Mouse (Mus musculus): ENCODE measurements at regions not wholly inside any gene's neighbourhood (a gene's known extent, or its start where the extent isn't known, plus 50 kb on each side); places are given as distances from the start of the nearest gene placed in this dataset.
A peak's percentile ranks its signal among the peaks of the same experiment; 100 is the strongest.

DNA sequence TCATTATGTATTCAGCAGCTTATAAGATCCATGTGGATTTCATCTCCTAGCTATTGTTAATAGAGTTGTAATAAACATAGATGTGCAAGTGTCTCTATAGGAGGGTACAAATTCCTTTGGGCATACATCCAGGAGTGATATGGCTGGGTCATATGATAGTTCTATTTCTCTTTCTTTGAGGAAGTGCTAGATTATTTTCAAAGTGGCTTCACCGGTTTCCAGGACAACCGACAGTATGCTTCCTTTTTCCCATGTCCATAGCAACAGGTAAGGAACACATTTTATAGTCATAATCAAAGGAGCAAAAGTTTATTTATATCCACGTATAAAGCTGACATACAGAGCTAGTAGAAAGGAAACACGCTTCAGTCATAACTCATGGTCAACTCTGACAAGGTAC lies 710.2 kb upstream of the Tenm4 start:
- no peak for DNase-seq (ENCODE audit: low spot score)

DNA sequence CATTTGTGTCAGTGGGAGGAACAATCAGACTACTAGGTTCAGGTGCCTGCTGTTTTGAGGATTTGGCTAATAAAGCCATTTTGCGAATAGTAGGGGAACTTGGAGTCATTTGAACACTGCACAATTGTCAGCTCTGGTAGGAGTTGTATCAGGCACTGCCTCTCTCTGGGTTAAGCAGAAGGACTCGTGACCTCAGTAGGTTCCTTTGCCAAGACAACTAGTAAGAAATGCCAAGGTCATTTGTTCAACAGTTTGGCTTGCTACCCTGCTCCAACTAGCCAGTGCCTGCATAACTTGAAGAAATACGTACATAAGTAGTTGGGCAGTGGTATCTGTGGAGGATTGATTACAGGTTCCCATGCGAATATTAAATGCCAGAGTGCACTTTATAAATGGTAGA lies 705.5 kb upstream of the Tenm4 start:
- no peak for DNase-seq (ENCODE audit: low spot score)

DNA sequence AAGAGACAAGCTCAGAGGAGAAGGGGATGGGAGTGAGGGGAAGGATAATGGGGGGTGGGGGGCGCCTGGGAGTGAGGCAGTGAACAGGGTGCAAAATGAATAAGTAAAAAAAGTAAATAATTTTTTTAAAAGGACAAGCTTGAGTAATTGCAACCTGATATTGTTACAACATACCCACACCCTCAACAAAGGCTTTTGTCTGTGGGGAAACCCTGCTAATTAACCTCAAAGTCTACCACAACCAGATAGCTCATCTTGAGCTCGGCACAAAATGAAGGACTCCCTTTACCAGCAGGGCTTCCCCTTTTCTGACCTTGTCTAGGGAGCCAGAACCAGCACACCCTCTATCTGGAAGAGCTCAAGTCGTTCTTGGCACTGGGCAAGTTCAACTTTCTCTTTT lies 704.0 kb upstream of the Tenm4 start:
- DNase-seq (ENCODE audit: low spot score), result no peak

DNA sequence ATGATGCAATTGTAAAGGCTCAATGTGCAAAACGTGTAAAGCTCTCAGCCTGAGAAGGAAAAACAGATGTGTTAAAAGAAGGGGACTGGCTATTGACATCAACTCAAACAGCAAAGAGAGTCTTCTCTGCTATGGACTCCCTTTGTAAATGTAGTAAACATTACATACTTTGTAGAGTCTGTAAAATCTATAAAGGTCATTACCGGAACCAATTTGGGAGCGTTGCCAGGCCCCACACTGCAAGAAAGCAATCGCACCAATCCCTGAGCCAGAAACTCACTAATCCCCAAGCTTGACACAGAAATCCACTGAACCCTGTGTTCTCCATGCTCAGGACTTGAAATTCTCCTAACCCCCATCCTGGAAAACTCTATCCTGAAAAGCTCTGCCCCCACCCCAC lies 697.2 kb upstream of the Tenm4 start:
- no peak for DNase-seq (ENCODE audit: low spot score)

DNA sequence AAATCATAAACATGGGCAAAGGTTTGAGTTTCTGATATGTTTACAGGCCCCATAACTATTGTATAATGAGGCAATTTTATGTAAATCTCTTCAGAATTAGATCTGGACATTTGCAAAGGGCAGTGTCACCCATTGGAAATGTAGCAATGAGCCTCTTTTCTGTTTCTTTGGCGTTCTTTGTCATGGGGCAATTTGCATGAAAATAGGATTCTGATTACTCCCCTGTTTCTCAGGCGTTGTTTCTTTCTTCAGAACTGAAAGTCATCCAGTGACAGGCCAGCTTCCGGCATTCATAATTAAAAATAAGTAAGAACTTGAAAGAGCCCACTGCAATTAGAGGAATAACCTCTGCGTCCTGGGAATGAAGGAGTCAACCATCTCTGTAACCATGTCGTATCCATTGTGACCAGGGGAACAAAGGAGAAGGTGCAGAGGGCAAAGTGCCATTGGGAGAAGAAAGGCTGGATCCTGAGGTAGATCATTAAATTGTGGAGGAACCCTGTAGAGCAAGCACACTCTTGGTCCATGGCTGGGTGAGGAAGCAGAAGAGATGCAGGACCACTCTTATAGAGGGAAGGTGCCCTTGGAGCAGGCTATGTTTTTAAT lies 690.8 kb upstream of the Tenm4 start:
- peak; percentile 7 for DNase-seq (ENCODE audit: low spot score)

DNA sequence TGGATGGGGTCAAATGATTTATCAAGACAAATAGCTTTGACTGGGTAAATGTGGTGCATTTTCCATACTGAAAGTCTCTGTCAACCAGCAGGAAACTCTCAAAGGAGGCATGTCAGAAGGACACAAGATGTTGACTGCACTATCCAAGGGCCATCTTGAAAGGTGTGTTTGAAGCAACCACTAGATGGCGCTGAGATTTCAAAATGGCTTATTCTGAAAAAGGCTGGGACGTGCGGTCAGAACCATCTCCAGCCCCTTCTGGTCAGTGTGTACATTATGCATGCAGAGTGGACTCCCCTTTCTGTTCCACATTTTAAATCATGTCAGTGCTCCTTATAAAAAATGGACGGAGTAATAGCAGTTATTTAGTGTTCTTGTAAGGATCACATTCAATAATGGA lies 681.4 kb upstream of the Tenm4 start:
- DNase-seq (ENCODE audit: low spot score), result peak; percentile 89

DNA sequence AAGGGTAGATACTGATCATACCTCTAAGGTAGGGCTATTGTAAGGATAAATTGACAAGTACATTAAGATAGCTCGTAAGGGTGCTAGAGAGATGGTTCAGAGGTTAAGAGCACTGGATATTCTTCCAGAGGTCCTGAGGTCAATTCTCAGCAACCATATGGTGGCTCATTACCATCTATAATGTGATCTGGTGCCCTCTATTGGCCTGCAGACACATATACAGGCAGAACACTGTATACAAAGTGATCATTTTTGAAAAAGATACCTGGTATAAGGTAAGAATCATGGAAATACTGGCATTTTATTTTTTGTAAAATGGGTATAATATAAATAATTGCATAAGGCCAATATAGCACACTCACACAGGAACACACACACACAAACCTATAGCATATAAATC lies 676.3 kb upstream of the Tenm4 start:
- DNase-seq (ENCODE audit: low spot score), result no peak

DNA sequence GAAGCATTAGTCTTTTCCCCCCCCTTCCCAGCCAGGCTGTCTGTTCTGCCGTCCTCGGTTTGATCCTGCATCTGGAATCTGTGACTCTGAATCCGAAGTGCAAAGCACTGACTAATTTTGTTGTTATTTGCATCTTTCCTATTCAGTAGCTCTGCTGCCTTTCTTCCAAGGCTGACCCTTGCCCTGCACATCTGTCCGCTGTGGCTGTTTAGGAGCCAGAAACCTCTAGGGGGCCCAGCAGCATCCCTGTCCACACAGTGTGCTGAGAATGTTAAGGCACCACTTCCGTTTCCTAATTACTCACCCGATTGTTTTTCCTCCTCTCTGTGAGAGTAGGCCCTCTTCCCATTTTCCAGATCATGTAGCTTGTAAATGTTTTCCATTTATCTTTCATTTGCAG lies 668.1 kb upstream of the Tenm4 start:
- peak; percentile 72 for DNase-seq (ENCODE audit: low spot score)

DNA sequence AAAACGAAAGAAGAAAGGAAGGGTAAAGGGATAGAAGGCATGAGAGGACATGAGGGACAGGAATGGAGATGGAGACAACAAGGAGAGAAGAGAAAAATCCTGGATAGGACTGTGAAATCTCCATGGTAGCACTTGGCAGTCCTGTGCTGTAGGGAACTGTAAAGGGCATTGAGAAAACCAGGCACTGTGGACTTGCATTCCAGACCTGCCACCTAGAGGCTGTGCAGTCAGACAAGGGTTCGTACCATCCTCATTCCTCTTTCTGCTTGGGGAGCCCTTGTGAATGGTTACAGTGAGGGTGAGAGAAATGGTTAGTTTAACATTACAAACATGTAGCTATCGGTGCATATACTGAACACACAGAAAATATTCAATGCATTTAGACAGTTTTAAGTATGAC lies 623.8 kb upstream of the Tenm4 start:
- peak; percentile 15 for DNase-seq (ENCODE audit: low spot score)

DNA sequence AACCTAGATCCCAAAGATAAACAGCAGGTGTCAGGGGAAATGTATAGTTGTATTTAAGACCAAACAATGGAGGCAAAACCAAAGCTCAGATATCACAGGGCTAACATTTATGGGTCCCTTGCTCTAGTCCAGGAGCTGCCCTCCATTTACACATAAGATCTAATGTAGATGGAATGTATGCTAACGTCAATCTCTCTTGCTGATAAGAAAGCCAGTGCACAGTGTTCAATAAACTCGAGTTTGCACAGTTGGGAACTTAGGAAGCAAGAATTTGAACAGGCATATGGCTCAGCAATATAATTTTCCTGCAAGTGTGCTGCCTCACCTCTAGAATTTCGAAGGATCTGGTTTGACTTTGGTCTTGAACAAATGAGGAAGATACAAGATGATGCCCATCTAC lies 620.9 kb upstream of the Tenm4 start:
- no peak for DNase-seq (ENCODE audit: low spot score)

DNA sequence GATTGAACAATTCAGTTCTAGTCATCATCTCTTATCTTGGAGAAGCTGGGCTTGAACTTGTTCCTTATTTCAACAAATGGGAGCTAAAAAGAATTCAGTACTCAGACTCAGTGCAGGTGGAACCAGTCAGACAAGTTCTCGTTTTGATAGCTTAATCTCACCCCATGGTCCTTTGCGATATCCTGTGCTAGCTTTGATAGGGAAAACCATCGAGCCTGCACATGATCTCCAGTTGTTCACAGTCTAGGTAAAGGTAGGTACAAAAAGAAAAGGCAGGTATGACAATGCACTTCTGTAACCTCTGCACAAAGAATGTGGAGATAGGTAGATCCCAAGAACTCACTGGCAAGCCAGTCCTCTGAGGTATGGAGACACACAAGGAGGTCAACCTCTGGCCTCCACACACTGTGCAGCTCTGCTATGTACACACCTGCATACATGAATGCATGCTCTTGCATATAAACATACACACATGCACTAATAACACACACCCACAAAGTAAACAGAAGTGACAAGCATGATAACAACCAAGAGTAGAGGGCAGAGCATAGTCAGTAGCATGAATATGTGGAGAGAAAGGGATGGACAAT lies 619.2 kb upstream of the Tenm4 start:
- DNase-seq (ENCODE audit: low spot score), result no peak

DNA sequence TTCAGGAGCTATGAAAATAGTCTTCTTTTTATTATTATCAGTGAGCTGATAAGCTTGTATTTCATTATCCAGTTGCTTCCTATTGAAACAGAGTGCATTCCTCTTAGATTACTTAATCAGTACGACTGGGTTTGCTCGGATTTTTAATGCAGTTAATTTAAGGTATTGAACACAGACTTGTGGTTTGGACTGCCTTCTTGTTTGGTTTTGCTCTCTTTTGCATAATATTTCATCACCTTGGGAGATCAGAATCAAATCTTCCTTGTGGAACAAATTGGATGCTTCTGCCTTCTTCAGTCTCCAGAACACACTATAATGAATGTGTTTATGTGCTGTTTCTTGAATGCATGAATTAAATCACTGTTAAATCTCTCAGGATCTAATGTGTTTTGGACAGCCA lies 612.5 kb upstream of the Tenm4 start:
- DNase-seq (ENCODE audit: low spot score), result no peak

DNA sequence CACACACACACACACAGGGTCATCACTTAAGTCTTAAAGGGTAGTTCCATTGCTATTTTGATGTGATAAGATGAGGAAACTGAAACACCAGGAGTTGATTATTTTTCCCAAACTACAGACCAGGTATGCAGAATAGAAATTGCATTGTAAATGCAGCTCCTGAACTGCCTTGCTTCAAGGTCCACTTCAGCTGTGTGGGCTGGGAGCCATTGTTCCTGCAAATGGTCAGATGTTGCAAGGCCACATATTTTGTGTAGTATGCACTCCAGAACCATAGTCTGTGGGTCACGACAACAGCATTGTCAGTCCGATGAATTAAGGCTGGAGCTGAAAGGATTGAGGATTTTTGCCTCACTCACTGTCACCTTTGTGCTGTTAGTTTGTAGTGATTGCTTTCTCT lies 592.4 kb upstream of the Tenm4 start:
- no peak for DNase-seq (ENCODE audit: low spot score)

DNA sequence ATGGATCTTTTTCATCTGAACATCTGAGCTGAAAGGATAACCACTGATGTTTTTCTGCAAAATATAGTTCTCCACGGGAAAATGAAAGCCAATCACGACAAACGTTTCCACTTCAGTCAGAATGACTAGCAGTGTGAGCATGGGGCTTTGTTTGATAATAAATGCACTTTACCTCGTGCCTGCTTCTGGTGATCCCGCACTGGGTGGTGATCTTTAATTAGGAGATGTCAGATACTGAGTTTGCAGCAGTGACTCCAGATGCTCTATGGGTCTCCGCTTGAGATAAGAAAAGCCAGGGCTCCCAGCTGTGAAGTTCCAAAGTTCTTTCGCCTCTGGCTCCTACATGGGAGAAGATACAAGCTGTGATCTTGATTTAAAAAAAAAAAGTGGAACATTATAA lies 589.7 kb upstream of the Tenm4 start:
- DNase-seq (ENCODE audit: low spot score), result no peak

DNA sequence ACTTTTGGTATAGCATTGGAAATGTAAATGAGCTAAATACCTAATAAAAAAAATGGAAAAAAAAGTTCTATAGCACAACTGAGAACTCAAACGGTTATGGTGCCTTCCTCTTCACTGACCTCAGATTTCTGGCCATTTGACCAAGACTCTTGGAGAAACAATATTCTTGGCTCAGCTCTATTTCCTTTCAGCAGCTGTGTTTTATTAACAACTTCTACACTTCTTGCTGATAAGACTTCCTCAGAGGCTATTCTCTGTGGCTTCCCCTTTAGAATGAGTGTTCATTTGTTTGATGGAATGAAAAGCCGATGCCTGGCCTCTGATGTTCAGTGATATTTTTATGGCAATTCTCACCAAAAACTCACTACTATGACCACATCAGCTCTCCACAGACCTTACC lies 572.7 kb upstream of the Tenm4 start:
- no peak for DNase-seq (ENCODE audit: low spot score)

DNA sequence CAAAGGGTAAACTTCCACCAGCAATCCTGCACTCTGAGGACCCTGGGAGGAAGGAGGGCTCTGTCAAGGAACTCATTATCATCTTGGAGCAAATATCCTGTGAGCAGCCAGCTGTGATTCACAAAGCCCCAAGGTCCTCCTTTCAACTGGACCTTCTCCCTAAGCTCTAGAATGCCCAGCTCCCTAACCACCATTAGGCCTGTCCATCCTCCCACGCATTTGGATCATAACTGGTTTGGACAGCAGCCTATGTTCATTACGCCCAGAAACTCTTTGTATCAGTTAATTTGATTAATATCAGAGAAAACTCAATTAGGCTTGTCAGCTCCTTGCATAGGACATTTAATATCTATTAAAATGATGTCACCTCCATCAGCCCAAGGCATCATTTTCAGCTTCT lies 557.3 kb upstream of the Tenm4 start:
- DNase-seq (ENCODE audit: low spot score), result no peak

DNA sequence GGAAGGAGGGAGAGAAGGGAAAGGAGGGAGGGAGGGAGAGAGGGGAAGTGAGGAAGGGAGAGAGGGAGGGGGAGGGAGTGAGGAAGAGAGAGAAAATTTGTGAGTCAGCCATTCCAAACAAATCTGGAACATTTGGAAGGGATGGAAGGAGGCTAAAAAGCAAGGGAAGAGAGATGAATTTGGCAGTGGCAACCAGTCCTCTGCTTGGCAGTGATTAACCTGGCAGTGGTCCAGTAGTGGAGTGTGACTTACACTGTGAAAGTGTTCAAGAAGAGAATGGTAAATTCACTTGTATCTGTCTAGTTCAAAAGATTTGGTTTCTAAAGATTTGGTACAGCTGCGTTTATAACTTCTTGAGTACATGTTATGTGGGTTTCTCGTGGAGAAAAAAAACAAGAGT lies 553.7 kb upstream of the Tenm4 start:
- DNase-seq (ENCODE audit: low spot score), result no peak

DNA sequence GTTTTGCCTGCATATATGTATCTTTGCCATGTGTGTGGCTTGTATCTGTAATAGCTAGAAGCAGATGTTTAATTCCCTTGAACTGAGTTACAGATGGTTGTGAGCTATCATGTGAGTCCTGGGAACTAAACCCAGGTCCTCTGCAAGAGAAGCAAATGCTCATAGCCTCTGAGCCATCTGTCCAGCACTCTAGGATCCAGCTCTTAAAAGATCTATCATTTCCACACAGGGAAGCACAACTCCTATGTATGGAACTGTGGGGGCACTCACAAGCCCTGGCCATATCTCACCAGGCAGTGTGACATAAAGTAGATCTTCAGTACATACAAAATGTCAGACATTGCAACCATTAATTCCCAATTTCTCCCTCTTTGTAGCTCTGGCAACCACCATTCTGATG lies 552.9 kb upstream of the Tenm4 start:
- no peak for DNase-seq (ENCODE audit: low spot score)

DNA sequence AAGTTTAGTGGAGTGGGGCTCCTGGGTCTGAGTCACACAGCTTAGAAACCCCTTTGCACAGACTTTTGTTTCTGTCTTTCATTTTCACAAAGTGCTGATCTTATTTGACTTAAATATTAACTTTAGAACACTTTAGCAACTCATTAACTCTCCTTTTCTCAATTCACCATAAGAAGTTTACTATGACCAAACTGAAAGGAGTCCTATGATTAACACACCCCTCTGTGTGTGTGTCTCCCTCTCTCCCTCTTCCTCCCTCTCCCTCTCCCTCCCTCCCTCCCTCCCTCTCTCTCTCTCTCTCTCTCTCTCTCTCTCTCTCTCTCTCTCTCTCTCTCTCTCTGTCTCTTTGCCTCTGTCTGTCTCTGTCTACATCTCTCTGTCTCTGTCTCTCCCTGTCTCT lies 551.0 kb upstream of the Tenm4 start:
- DNase-seq (ENCODE audit: low spot score), result no peak

DNA sequence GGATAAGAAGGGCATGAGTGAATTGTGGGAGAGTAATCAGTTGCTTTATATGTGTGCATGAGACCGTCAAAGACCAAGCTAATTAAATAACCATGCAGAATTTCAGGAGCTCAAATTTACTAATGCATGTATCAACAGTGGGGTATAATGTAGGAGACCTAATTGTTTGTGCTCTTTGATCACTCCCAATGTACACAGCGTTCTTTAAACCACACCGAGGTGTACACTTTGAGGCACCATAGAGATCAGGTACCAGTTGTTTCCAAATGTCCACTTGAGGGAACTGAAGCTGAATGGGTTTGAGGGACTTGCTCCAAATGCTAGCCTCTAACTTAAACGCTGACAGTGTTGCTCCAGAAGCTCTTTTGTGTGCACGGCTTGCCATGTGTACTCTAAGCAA lies 530.4 kb upstream of the Tenm4 start:
- DNase-seq (ENCODE audit: low spot score), result no peak

DNA sequence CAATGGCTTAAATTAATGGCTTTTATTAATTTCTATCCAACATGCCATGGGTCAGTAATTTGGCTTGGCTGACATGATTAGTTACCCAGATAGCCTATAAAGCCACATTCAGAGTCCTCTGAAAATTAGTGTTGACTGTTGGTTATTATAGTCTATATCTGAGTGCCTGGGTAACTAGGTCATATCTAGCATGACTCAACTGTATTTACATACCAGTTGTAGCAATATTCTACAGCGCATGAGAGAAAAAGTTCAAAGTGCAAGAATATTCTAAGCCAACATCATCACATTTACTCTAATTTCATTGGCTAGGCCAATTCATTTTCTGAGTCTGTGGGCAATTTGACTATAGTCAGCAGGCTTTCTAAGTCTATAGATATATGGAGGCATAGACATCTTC lies 496.7 kb upstream of the Tenm4 start:
- DNase-seq (ENCODE audit: low spot score), result no peak

DNA sequence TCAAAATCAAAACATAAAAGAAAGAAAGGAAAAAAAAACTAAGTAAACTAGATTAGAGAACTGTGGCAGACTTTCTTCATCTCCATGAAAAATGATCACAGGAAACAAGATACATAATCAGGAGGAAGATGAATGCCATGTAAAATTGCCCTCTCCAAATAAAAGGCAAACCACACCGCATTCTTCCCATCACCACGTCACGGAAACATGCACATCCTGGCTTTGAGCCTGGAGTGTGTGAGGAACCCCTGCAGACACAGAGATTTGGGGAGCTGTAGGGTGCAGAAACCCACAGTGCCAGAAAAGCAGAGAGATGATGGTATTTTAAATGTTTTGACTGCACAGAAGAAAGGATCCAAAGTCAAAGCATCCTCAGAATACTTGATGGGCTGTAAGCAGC lies 488.5 kb upstream of the Tenm4 start:
- DNase-seq (ENCODE audit: low spot score), result no peak

DNA sequence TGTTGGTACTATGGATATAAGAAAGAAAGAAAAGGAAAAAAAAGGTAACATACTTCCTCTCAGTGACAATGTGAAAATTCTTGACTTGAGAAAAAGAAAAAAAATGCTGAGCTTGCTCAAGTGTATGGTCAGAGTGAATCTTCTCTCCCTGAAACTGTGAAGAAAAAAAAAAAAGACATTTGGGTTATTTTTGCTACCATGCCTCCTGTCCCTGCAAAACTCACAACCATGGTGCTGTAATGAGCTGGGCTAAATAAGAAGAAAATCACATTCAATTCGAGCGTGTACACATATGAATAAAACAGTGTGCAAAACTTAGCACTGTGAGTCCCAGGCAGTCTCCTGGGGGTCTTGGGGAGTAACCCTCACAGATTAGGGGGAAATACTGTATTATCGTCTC lies 483.3 kb upstream of the Tenm4 start:
- DNase-seq (ENCODE audit: low spot score), result no peak
